Mouse (Mus musculus) CD4-positive naive resting alpha-beta T cell, adult 57 days (primary cell): ENCODE data around the gene Pop7. TPM values are rescaled to one million over a fixed set of nuclear protein-coding genes. Genes with fewer than 3 reads are reported as not detected.

Source experiments
- total RNA-seq: library from RNA; stranded (reverse); gene quantifications from one replicate; pipeline ENCODE4 v1.2.4, GENCODE M21; 2023

The Pop7 gene
- total RNA-seq = 28.3 TPM

DNA sequence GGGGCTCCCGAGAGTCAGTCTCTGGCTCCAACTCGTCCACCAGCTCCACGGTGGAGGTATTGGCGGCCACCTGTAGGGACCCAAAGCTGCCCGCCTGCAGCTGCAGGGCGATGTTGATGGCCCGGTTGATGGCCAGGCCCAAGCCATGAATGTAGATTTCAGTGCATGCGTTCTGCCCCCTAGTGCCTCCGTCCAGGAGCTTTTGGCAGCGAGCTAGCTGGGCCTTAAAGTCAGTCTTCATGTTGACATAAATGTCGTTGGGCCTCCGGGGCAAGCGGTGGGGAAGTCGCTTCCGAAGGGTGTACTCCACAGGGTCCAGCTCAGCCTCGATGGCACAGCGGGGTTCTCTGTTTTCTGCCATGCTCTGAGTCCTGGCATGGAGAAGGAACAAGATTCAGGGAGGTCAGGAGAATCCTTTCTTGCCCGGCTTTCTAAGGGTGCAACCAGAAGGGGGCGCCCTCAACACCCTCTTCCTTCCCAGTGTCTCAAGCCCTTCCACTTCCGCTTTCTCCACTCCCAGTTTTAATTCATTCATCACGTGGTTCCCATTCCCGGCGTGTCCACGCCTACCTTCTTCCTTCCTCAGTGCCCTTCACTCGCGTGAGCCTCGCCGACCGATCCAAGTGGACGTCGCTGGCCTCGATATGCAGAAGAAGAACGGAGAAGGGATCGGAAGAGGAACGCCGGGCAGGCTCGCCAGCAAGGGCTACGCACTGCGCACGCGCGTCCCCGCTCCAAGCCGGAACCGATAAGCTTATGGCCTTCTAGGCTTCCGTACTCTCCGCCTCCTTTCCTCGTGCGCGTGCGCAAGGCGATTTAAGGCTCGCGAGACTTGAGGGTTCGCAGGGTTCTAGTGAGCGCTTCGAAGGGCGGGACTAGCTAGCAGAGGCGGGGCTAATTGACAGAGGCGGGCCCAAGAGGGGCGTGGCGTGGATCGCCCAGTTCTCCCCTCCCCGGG, at the start of gene Pop7:
TSS of gene Pop7 (minus strand) at position 810 of the 958 bp plus-strand sequence.

DNA sequence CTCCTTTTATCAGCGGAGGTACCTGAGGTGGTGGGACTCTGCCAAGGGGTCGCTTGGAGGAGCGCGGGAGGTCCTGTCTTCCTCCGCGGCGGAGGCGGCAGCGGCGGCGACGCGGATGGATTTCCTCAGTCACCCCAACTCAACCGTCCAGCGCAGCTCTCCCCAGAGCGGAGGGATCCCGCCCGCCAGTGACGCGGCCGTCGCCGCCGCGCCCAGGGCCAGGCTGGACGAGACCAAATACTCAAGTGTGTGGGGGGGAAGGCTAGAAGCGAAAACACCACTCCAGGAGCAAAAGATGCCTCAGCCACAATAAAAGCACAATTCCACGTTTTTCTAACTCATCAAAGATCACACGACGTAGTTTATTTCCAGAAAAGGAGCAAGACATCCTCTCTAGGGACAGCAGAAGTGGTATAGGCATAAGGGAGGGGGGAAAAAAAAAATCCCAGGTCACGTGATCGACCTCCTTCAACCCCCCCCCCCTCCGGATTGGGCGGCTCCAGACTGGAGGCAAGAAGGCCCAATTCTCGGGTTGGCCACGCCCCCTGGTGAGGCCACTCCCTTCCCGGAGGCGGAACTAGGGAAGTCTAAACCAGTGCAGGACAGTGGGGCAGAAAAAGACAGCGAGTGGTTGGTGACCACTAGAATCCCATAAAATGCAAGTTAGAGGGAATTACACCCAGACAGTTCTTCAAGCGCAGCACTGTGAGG, 31.0 kb upstream of the Pop7 start, which contains the start of the genes Epo and Gnb2:
TSS of gene Epo (minus strand) at position 126 of the 711 bp plus-strand sequence.
TSS of gene Gnb2 (minus strand) at position 394 of the 711 bp plus-strand sequence.

DNA sequence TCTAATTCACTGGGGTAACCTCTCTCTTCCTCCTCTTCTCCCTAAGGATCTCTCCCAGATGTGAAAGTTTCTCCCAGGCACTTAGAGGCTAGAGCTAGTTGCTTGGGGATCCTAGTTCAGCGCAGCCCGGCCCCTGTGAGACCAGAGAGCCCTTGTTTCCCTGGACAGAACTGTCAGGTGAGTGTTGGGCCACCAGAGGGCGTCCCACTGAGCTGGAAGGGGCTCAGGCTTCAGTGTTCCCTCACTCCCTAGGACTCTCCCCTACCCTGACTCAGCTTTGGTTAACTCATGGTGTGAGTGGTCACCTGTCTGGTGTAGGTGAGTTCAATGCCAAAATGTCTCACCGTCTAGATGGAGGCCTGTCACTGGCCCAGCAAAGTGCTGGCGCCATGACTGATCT, 16.1 kb upstream of the Pop7 start, which contains the start of gene Gigyf1:
TSS of gene Gigyf1 (plus strand) at position 113 of the 400 bp plus-strand sequence.

DNA sequence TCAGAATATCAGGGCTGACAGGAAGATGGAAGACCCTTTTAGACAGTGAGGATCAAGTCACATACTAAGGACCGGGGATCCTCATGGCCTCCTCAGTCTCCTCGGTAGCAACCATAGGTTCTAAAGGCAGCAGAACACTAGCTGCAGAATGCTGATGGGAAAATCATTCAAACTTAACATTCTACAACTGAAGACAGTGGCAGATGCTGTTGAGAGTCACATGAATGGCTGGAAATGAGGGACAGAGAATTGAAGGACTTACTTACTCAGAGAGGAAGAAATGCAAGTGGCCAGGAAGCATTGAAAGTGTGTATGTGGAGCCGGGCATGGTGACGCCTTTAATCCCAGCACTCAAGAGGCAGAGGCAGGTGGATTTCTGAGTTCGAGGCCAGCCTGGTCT, 25.4 kb downstream of the Pop7 start, which contains the start of gene Zan:
TSS of gene Zan (minus strand) at position 101 of the 400 bp plus-strand sequence.

Other genes with a start within 250 kb of the Pop7 start
- gene Ache, start 215.0 kb downstream of the Pop7 start, total RNA-seq = 0.21 TPM
- gene Ufsp1, start 207.9 kb downstream of the Pop7 start, total RNA-seq = 0.59 TPM
- gene Srrt, start 194.8 kb downstream of the Pop7 start, total RNA-seq = 428 TPM
- gene Trip6, start 188.1 kb downstream of the Pop7 start, total RNA-seq = 10.6 TPM
- 22.0 TPM for gene Slc12a9, start 168.9 kb downstream of the Pop7 start, total RNA-seq
- 0.59 TPM for gene Ephb4, start 152.4 kb downstream of the Pop7 start, total RNA-seq
- 0.09 TPM for gene Zan, start 25.5 kb downstream of the Pop7 start, total RNA-seq
- gene Gigyf1, start 16.0 kb upstream of the Pop7 start, total RNA-seq = 101 TPM
- not detected for gene Epo, start 30.7 kb upstream of the Pop7 start, total RNA-seq
- 306 TPM for gene Gnb2, start 31.0 kb upstream of the Pop7 start, total RNA-seq
- not detected for gene Actl6b, start 51.0 kb upstream of the Pop7 start, total RNA-seq
- not detected for gene Tfr2, start 67.3 kb upstream of the Pop7 start, total RNA-seq
- gene Mospd3, start 98.5 kb upstream of the Pop7 start, total RNA-seq = 40.9 TPM
- gene Pcolce, start 111.3 kb upstream of the Pop7 start, total RNA-seq = 1.8 TPM
- 0.53 TPM for gene Fbxo24, start 126.5 kb upstream of the Pop7 start, total RNA-seq
- 208 TPM for gene Lrch4, start 126.6 kb upstream of the Pop7 start, total RNA-seq
- gene Gm20605, start 126.7 kb upstream of the Pop7 start, total RNA-seq = 63.8 TPM
- gene Sap25, start 138.8 kb upstream of the Pop7 start, total RNA-seq = 111 TPM
- not detected for gene Irs3, start 143.2 kb upstream of the Pop7 start, total RNA-seq
- 33.8 TPM for gene Agfg2, start 182.2 kb upstream of the Pop7 start, total RNA-seq
- 1.7 TPM for gene Nyap1, start 239.1 kb upstream of the Pop7 start, total RNA-seq
- 231 TPM for gene Tsc22d4, start 243.2 kb upstream of the Pop7 start, total RNA-seq